Mouse (Mus musculus): ENCODE measurements at regions not wholly inside any gene's neighbourhood (a gene's known extent, or its start where the extent isn't known, plus 50 kb on each side); places are given as distances from the start of the nearest gene placed in this dataset.
A peak's percentile ranks its signal among the peaks of the same experiment; 100 is the strongest.
"Not testable (repeated sequence)": the region's sequence is repeated elsewhere in the genome, so short reads cannot be mapped to it uniquely, and the experiment has no call there.

DNA sequence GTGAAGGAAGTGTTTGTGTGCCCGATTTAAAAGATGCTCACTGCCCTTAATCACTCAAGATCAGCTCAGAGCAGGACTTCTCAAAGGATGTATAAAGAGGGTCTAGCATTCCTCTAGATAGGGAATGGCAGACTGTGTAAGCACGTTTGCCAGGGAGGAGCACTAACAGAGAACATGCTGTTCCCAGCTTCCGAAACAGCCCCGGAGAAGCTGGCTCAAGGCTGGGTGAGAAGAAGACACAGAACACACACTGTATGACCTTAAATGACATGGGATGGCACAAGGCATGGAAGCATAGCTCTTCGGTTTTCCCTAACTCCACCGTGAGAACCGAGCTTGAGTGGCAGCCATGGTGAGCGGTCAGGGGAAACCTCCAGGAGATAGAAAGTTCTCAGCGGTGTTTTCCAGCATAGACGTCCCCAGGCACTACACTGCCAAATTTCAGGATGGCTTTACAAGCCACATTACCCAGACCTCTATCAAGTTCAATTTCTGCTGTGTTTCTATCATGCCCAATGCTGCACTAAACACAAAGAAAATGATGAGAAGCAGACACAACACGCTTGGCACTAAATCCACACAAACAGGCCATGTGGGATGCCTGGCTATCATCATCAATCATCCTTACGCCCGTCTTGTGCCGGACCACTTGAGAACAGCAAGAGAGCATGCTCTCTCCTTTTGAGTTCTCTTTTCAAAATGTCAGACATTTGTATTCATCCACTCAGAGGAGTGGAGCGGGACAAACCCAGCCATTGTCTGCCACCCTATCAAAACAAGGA, 172.0 kb upstream of the Six2 start:
- 83% methylated on average over 15 of the region's 15 CpGs for WGBS
- no peaks in the 10 kb centered on the region for H3K4me1 ChIP-seq (ENCODE audit: control insufficient read depth, insufficient read depth, low read length)

DNA sequence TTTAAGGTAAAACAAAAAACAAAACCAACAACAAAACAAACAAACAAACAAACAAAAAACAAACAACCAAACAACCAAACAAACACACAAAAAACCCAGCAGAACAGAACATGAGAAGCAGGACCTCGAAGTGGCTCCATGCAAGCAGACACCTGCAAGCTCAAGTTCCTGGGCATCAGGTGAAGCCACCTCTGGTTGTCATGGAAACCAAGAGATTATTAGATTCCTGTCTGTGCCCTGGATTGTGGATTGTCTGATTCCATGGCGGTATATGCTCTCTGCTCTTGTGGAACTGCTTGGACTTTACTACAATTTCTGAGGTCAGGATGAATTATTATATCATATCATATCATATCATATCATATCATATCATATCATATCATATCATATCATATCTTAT, 170.4 kb upstream of the Six2 start:
- no peak for DNase-seq
- TF ChIP-seq CTCF (conservative IDR thresholded peaks at IDR 0.05; ENCODE audit: insufficient read depth, insufficient read length, low read depth, low read length) (no peak), POLR2A (IDR thresholded peaks at IDR 0.05; ENCODE audit: low read depth, low read length) (no peak)
- 83% methylated on average over 2 of the region's 2 CpGs for WGBS
- no peak overlapping the region for H3K4me3 ChIP-seq (ENCODE audit: insufficient read depth, low read depth, low read length)
- H3K36me3 ChIP-seq (ENCODE audit: control insufficient read depth, insufficient read depth, low read length), result no peaks in the 10 kb centered on the region
- H3K4me1 ChIP-seq (ENCODE audit: control insufficient read depth, insufficient read depth, low read length), result no peaks in the 10 kb centered on the region
- H3K27me3 ChIP-seq (replicated peaks; ENCODE audit: control insufficient read depth, insufficient read depth, low read length), result no peaks in the 10 kb centered on the region
- no peak overlapping the region for H3K27ac ChIP-seq (ENCODE audit: insufficient read depth, low read depth, low read length)

More for the DNA sequence above, 172.0 kb upstream of the Six2 start:
- Histone ChIP-seq H3K27ac (ENCODE audit: insufficient read depth, low read depth, low read length) (no peak overlapping the region), H3K4me3 (ENCODE audit: insufficient read depth, low read depth, low read length) (no peak overlapping the region), H3K36me3 (ENCODE audit: control insufficient read depth, insufficient read depth, low read length) (no peaks in the 10 kb centered on the region), H3K27me3 (replicated peaks; ENCODE audit: control insufficient read depth, insufficient read depth, low read length) (no peaks in the 10 kb centered on the region)
- TF ChIP-seq POLR2A (IDR thresholded peaks at IDR 0.05; ENCODE audit: low read depth, low read length) (no peak), CTCF (conservative IDR thresholded peaks at IDR 0.05; ENCODE audit: insufficient read depth, insufficient read length, low read depth, low read length) (no peak)
- DNase-seq, result no peak

DNA sequence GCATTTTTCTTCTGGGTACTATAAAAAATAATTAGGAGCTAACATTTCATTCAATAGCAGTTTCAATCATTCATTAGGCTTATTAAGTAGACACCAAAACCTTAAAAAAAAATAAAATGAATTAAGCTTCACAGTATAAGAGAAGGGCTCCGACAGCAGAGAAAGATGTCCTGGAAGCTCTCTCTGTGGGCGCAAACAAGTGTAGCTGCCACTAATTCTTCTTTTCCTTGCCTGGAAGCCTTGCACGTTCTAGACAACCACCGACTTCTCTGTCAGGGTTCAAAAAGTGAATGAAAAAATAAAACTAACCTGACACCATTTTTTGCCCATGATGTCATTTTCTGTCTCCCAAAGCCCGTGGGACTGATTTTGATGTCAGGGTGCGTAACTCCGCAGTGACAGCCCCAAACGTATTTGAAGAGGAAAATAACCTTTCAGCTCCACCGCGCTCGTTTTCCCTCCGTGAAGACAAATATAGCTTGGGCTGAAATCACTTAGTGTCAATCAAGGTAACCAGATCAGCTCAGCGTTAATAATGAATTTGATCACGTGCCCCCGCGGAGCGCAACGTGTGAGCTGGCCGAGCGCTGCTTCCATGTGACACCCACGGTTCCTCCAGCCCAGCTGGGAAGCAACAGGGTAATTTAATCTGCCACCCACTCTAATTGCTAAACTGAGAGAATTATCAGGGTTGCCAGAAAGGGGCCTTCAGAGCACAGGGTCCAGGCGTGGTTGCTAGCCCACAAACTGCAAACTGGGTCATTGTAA, 169.8 kb upstream of the Six2 start:
- 22% methylated on average over 22 of the region's 22 CpGs for WGBS
- no peak overlapping the region for H3K4me3 ChIP-seq (ENCODE audit: insufficient read depth, low read depth, low read length)
- H3K27me3 ChIP-seq (replicated peaks; ENCODE audit: control insufficient read depth, insufficient read depth, low read length), result no peaks in the 10 kb centered on the region
- H3K27ac ChIP-seq (ENCODE audit: insufficient read depth, low read depth, low read length), result no peak overlapping the region
- no peaks in the 10 kb centered on the region for H3K36me3 ChIP-seq (ENCODE audit: control insufficient read depth, insufficient read depth, low read length)
- DNase-seq, result peak; percentile 65
- TF ChIP-seq CTCF (conservative IDR thresholded peaks at IDR 0.05; ENCODE audit: insufficient read depth, insufficient read length, low read depth, low read length), result no peak
- TF ChIP-seq POLR2A (IDR thresholded peaks at IDR 0.05; ENCODE audit: low read depth, low read length), result no peak
- peaks cover 4% of the 10 kb centered on the region; the same call in 1 of the 2 replicates for H3K4me1 ChIP-seq (ENCODE audit: control insufficient read depth, insufficient read depth, low read length)

DNA sequence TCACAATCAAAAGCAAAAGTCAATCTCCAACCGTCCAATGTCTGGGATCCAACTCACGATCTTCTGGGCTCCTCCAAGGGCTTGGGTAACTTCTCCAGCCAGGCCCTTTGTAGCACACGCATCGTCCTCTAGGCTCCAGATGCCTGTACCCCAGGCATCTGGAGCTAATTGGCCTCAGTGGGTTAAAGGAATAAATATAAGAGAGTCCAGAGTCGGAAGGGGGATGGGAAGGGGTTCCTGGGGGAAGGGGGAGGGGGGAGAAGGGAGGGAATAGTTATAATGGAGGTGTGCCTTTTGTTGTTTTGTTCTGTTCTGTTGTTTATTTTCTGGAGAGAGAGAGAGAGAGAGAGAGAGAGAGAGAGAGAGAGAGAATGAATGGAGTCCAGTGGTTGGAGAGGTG, 168.8 kb upstream of the Six2 start:
- H3K4me3 ChIP-seq (ENCODE audit: insufficient read depth, low read depth, low read length); DNase-seq; H3K36me3 ChIP-seq (ENCODE audit: control insufficient read depth, insufficient read depth, low read length); H3K27ac ChIP-seq (ENCODE audit: insufficient read depth, low read depth, low read length); H3K4me1 ChIP-seq (ENCODE audit: control insufficient read depth, insufficient read depth, low read length); H3K27me3 ChIP-seq (replicated peaks; ENCODE audit: control insufficient read depth, insufficient read depth, low read length): not testable (repeated sequence)
- 57% methylated on average over 4 of the region's 5 CpGs for WGBS

DNA sequence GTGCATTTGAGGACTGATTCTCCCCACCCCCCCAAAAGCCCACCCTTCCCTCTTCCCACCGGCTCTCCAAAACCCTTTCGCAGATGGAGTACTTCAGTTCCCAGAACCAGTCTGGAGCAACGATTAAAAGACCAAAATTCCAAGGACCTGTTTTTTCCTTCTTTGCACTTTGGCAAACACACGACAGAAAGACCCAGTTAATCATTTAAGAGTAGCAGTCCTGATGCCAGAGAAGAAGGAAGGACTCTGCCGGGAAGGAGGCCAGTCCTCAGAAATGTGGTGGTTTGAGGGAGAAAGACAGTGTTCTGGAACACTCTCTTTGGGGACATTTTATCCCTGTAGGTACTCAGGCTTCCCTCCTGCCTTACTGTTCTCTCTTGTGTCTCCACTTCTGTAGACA, 165.1 kb upstream of the Six2 start:
- peaks cover 5% of the 10 kb centered on the region; the same call in 1 of the 2 replicates for H3K4me1 ChIP-seq (ENCODE audit: control insufficient read depth, insufficient read depth, low read length)
- 26% methylated on average over 5 of the region's 5 CpGs for WGBS
- H3K27me3 ChIP-seq (replicated peaks; ENCODE audit: control insufficient read depth, insufficient read depth, low read length), result no peaks in the 10 kb centered on the region
- no peaks in the 10 kb centered on the region for H3K36me3 ChIP-seq (ENCODE audit: control insufficient read depth, insufficient read depth, low read length)
- TF ChIP-seq POLR2A (IDR thresholded peaks at IDR 0.05; ENCODE audit: low read depth, low read length), result no peak
- TF ChIP-seq CTCF (conservative IDR thresholded peaks at IDR 0.05; ENCODE audit: insufficient read depth, insufficient read length, low read depth, low read length), result no peak
- no peak overlapping the region for H3K4me3 ChIP-seq (ENCODE audit: insufficient read depth, low read depth, low read length)
- no peak overlapping the region for H3K27ac ChIP-seq (ENCODE audit: insufficient read depth, low read depth, low read length)
- DNase-seq, result peak; percentile 81

DNA sequence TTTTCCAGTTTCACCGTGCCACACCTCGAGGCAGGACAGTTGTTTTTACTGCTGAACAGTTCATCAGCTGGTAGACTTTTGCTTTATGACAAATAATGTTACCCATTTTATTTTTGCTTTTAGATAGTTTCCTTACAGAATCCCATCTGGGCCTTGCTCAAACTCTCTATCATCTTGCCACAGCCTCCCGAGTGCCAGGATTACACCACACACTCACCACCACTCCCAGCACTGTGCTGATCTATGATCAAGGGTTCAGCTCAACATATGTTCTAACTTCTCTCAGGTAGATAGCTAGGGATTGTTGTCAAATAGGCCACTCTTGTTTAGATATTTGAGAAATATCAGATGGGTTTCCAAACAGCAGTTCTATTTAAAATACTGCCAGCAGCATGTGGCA, 160.5 kb upstream of the Six2 start:
- Histone ChIP-seq H3K27ac (ENCODE audit: insufficient read depth, low read depth, low read length) (no peak overlapping the region), H3K4me3 (ENCODE audit: insufficient read depth, low read depth, low read length) (no peak overlapping the region), H3K4me1 (ENCODE audit: control insufficient read depth, insufficient read depth, low read length) (peaks cover 5% of the 10 kb centered on the region; the same call in 1 of the 2 replicates), H3K27me3 (replicated peaks; ENCODE audit: control insufficient read depth, insufficient read depth, low read length) (no peaks in the 10 kb centered on the region), H3K36me3 (ENCODE audit: control insufficient read depth, insufficient read depth, low read length) (no peaks in the 10 kb centered on the region)
- no peak for DNase-seq
- TF ChIP-seq POLR2A (IDR thresholded peaks at IDR 0.05; ENCODE audit: low read depth, low read length), result no peak
- TF ChIP-seq CTCF (conservative IDR thresholded peaks at IDR 0.05; ENCODE audit: insufficient read depth, insufficient read length, low read depth, low read length), result no peak
- WGBS, result 93% methylated on average over 3 of the region's 3 CpGs

DNA sequence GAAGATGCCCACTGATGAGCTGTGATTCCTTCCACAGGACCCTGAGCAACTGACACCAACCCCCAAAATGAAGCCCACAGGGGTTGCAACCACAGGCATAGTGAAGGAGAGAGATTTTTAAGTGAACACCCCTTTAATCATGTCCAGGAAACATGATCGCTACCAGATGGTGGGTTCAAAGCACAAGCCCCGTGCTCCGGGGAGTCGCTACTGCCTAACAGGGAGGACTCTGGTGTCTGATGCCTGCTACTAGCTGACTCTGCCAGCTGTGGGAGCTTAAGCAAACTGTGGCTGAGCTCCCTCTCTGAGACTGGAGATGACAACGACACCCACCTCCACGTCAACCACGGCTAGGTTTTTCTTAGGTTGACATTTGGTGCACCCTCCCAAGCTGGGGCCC, 159.7 kb upstream of the Six2 start:
- no peaks in the 10 kb centered on the region for H3K36me3 ChIP-seq (ENCODE audit: control insufficient read depth, insufficient read depth, low read length)
- H3K4me1 ChIP-seq (ENCODE audit: control insufficient read depth, insufficient read depth, low read length), result no peaks in the 10 kb centered on the region
- H3K4me3 ChIP-seq (ENCODE audit: insufficient read depth, low read depth, low read length), result no peak overlapping the region
- H3K27me3 ChIP-seq (replicated peaks; ENCODE audit: control insufficient read depth, insufficient read depth, low read length), result no peaks in the 10 kb centered on the region
- 36% methylated on average over 7 of the region's 7 CpGs for WGBS
- TF ChIP-seq POLR2A (IDR thresholded peaks at IDR 0.05; ENCODE audit: low read depth, low read length) (no peak), CTCF (conservative IDR thresholded peaks at IDR 0.05; ENCODE audit: insufficient read depth, insufficient read length, low read depth, low read length) (no peak)
- no peak overlapping the region for H3K27ac ChIP-seq (ENCODE audit: insufficient read depth, low read depth, low read length)
- no peak for DNase-seq
